7 mouse cellular contexts compared by ENCODE assay signal in the genomic region with DNA sequence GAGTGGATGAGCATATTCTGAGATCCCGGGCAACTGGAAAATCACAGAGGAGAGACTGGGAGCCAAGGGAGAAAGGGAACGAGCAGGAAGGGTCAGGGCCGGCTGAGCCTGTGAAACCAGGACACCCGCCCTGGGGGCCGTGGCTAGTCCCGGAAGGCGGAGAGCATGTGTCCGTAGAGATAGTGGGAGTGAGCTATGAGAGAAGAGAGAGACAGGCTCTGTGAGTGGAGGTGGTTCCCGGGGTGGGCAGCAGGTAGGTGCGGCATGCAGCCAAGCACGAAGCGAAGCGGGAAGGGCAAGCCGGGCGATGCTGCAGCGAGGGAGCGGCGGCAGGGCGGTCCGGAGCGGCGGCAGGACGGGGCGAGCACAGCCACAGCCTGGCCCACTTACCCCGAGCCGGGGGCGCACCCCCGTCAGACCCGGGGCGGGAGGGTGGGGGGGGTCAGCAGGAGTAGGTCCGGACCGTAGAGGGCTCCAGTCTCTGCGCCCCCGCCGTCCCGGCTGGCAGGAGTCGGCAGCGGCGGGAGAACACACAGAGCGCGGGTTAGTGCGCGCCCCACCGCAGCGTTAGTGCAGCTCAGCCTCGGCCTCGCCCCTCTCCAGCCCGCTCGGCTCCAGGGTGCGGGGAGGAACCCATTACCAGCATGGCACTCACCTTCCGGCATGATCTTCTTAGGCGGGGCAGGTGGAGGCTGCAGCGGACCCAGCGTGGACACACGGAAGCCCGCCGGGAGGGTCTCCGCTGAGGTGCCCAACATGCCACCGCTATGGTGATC. TPM values are rescaled to one million over a fixed set of nuclear protein-coding genes. Genes with fewer than 3 reads are reported as not detected.
DNase-seq lines count a peak whose midpoint lies in the region; ATAC-seq lines count a peak whose summit lies in the region.

No protein-coding gene starts in this region.

- H3K36me3 ChIP-seq in heart, embryonic 16.5 days (ENCODE audit: control insufficient read depth, insufficient read depth) = 0 out of 2 replicates have a peak, but pooled peaks cover 3% of the 10 kb centered on the region
- H3K36me3 ChIP-seq in limb, embryonic 11.5 days (ENCODE audit: control insufficient read depth, insufficient read depth, low read length) = no peaks in the 10 kb centered on the region
- H3K36me3 ChIP-seq in midbrain, embryonic 14.5 days (ENCODE audit: control insufficient read depth, insufficient read depth, low read length) = no peaks in the 10 kb centered on the region

- peak; percentile 35 for DNase-seq in urinary bladder, postnatal 25 days (ENCODE audit: low spot score)
- no peak for DNase-seq in urinary bladder, postnatal 4 days (ENCODE audit: low spot score in 2 of 2)
- DNase-seq in embryo, embryonic 11 days = peak; percentile 68
- peak; percentile 69 for DNase-seq in limb, embryonic 11.5 days (ENCODE audit: low spot score)
- peak; percentile 72 for DNase-seq in midbrain, embryonic 14.5 days

- peak overlapping the region; percentile 59 for H3K4me3 ChIP-seq in heart, embryonic 16.5 days (ENCODE audit: low read length)
- peak overlapping the region; percentile 61 for H3K4me3 ChIP-seq in limb, embryonic 11.5 days (ENCODE audit: low read depth, low read length)
- H3K4me3 ChIP-seq in midbrain, embryonic 14.5 days (replicated peaks; ENCODE audit: low read depth, low read length) = peak overlapping the region; percentile 46

- no peak overlapping the region for H3K27ac ChIP-seq in heart, embryonic 16.5 days (ENCODE audit: low read length)
- no peak overlapping the region for H3K27ac ChIP-seq in limb, embryonic 11.5 days (replicated peaks; ENCODE audit: low read depth, low read length)
- H3K27ac ChIP-seq in midbrain, embryonic 14.5 days (replicated peaks; ENCODE audit: low read depth, low read length) = no peak overlapping the region

- H3K27me3 ChIP-seq in heart, embryonic 16.5 days (ENCODE audit: control insufficient read depth, insufficient read depth, low read length) = peaks cover 2% of the 10 kb centered on the region; the same call in 1 of the 2 replicates
- peaks cover 24% of the 10 kb centered on the region for H3K27me3 ChIP-seq in limb, embryonic 11.5 days (ENCODE audit: control insufficient read depth, insufficient read depth, low read length)
- peaks cover 29% of the 10 kb centered on the region for H3K27me3 ChIP-seq in midbrain, embryonic 14.5 days (ENCODE audit: control insufficient read depth, insufficient read depth, low read length)

- H3K9ac ChIP-seq in heart, embryonic 16.5 days (ENCODE audit: low read length) = peak overlapping the region; percentile 78
- peak overlapping the region; percentile 60 for H3K9ac ChIP-seq in limb, embryonic 11.5 days (ENCODE audit: low read length)
- H3K9ac ChIP-seq in midbrain, embryonic 14.5 days (replicated peaks; ENCODE audit: low read length) = peak overlapping the region; percentile 58

- H3K4me2 ChIP-seq in heart, embryonic 16.5 days (ENCODE audit: low read depth, low read length) = peak overlapping the region; percentile 89
- peak overlapping the region; percentile 93 for H3K4me2 ChIP-seq in limb, embryonic 11.5 days (ENCODE audit: low read depth, severe bottlenecking)
- H3K4me2 ChIP-seq in midbrain, embryonic 14.5 days (ENCODE audit: low read length) = peak overlapping the region; percentile 92

- ATAC-seq in heart, embryonic 16.5 days (replicated peaks; ENCODE audit: extremely low read depth, insufficient read depth, low FRiP score) = 0 out of 2 replicates have a peak, but pooled peaks have one; percentile 25
- ATAC-seq in limb, embryonic 11.5 days (ENCODE audit: insufficient number of reproducible peaks, low FRiP score, low TSS enrichment, low read depth) = 0 out of 2 replicates have a peak, but pooled peaks have one; percentile 50
- ATAC-seq in midbrain, embryonic 14.5 days (ENCODE audit: low FRiP score, low TSS enrichment) = peak; percentile 55; the same call in 1 of the 2 replicates
- ATAC-seq in CD4-positive, CD25-positive, alpha-beta regulatory T cell, adult 4 months = no peak

- 10% methylated on average over 49 of the region's 59 CpGs for WGBS in heart, embryonic 16.5 days
- 3% methylated on average over 51 of the region's 59 CpGs for WGBS in limb, embryonic 11.5 days
- WGBS in midbrain, embryonic 14.5 days = 7% methylated on average over 55 of the region's 59 CpGs

- 0 out of 2 replicates have a peak, but pooled peaks cover 3% of the 10 kb centered on the region for H3K9me3 ChIP-seq in heart, embryonic 16.5 days (replicated peaks; ENCODE audit: control insufficient read depth, low read length)
- no peaks in the 10 kb centered on the region for H3K9me3 ChIP-seq in limb, embryonic 11.5 days (ENCODE audit: control insufficient read depth, low read length)
- no peaks in the 10 kb centered on the region for H3K9me3 ChIP-seq in midbrain, embryonic 14.5 days (ENCODE audit: control insufficient read depth, low read length)

- peaks cover 31% of the 10 kb centered on the region for H3K4me1 ChIP-seq in heart, embryonic 16.5 days (ENCODE audit: control insufficient read depth, insufficient read depth, low read length)
- peaks cover 3% of the 10 kb centered on the region for H3K4me1 ChIP-seq in limb, embryonic 11.5 days (ENCODE audit: control insufficient read depth, insufficient read depth, low read length)
- H3K4me1 ChIP-seq in midbrain, embryonic 14.5 days (ENCODE audit: control insufficient read depth, insufficient read depth, low read length) = peaks cover 8% of the 10 kb centered on the region; the same call in 1 of the 2 replicates

RNA-seq across cellular contexts. Expression of gene Myog, which starts 9.0 kb away (rescaled TPM):
- polyA plus RNA-seq in heart, embryonic 16.5 days (2015; fragmentation: Nextera tagmentation; extraction: Ambion mirVana) = 2.0 and 3.3 TPM in 2 replicates
- polyA plus RNA-seq in limb, embryonic 11.5 days (2014; fragmentation: Nextera tagmentation; extraction: Ambion mirVana) = 30.5 and 31.5 TPM in 2 replicates
- not detected in 2 replicates for polyA plus RNA-seq in midbrain, embryonic 14.5 days (2014; fragmentation: Nextera tagmentation; extraction: Ambion mirVana)
- not detected for polyA plus RNA-seq in CD4-positive, CD25-positive, alpha-beta regulatory T cell, adult 4 months (2017; shearing (Covaris generic))

RNA-seq across cellular contexts. Expression of gene Ppfia4, which starts 33.9 kb away (rescaled TPM):
- 10.6 and 11.4 TPM in 2 replicates for polyA plus RNA-seq in heart, embryonic 16.5 days (2015; fragmentation: Nextera tagmentation; extraction: Ambion mirVana)
- 2.3 and 3.4 TPM in 2 replicates for polyA plus RNA-seq in limb, embryonic 11.5 days (2014; fragmentation: Nextera tagmentation; extraction: Ambion mirVana)
- 11.5 and 14.4 TPM in 2 replicates for polyA plus RNA-seq in midbrain, embryonic 14.5 days (2014; fragmentation: Nextera tagmentation; extraction: Ambion mirVana)
- under 1 TPM in 1 of 2 experiments, not detected in 1; 0.20 TPM for polyA plus RNA-seq in CD4-positive, CD25-positive, alpha-beta regulatory T cell, adult 4 months (2017; shearing (Covaris generic))

Comparison
In these comparisons a context has a peak if more than half of its experiments do, and no peak if none do; other contexts are left out.
1. DNase-seq: peak in urinary bladder, postnatal 25 days (single experiment), embryo, embryonic 11 days (single experiment), limb, embryonic 11.5 days (single experiment) and midbrain, embryonic 14.5 days (single experiment); none in urinary bladder, postnatal 4 days (0 of 2).
2. Peak in every context shown above with its lines, with median percentiles within 50 percentile points of each other: H3K4me2 ChIP-seq, H3K4me3 ChIP-seq and H3K9ac ChIP-seq.